Mouse (Mus musculus) leukemia stem cell, adult 10-12 weeks (primary cell): ENCODE data around the gene Fam193a. TPM values are rescaled to one million over a fixed set of nuclear protein-coding genes. Genes with fewer than 3 reads are reported as not detected.

Experiments
- polyA plus RNA-seq: library from polyadenylated mRNA; stranded (reverse); fragments of >175 nt; gene quantifications from 2 replicates; pipeline ENCODE4 v1.2.3, GENCODE M21; 2012; ENCODE audit warnings: low replicate concordance

Gene Fam193a
- polyA plus RNA-seq, result 15.1 and 17.8 TPM in 2 replicates

DNA sequence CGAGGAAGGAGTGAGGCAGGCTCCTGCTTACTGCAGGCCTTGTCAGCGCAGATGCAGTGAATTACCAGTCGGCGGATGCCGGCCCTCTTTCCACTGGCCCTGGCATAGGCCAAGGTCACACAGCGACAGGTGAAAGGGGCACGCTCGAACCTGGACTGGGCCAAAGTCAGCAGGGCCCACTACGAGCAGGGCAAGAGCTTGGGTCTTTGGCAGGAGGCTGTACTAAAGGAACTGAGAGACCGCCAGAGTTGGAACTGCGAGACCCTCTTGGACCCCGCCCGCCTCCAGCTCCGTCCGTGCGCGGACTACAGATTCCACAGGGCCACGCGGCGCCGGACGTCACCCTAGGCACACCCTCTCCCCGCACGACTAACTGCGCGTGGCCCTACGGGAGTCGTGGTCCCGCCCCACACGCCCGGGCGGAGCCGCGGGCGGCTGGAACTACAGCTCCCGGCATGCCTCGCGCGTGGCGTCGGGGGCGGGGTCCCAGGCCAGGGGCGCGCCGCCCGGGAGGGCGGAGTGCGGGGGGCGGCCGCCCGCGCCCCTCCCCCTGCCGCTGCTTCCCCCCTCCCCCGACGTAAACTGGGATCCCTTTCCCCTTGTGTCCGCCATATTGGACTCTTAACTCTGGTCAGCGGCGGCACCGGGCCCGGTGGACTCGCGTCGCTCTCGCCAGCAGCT, at the start of gene Fam193a:
Fam193a (plus strand) TSS at position 593 of the 681 bp plus-strand sequence.

DNA sequence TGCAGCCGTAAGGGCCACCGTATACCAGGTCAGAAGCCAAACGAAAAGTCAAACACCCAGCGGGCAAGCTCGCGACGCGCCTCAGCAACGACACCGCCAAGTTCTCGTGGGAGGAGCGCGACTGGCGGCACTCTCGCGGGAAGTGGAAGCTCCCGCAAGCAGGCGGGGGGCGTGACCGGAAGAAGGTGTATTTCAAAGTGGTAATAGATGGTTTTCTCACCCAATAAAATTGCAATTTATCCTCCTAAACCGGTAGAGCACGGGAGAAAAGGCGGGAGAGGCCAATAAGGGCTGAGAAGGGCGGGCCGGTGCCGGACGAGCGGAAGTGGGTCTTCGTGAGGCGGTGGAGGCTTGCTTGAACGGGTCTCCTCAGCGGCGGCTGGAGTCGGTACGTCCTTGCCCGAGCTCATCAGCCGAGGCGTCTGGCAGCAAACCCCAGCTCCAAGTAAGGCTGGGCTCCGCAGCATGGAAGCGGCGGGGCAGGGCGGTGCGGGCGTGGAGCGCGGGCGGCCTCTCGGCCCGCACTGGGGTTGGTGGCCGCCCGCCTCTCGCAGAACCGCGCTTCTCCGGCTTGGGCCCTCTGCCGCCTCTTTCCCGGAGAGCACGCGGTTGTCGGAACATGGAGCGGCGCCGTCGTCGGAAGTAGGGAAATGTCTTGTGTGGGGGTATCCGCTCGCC, 33.5 kb upstream of the Fam193a start, which contains the start of gene Rnf4:
Rnf4 (plus strand) TSS at position 193 of the 678 bp plus-strand sequence.

DNA sequence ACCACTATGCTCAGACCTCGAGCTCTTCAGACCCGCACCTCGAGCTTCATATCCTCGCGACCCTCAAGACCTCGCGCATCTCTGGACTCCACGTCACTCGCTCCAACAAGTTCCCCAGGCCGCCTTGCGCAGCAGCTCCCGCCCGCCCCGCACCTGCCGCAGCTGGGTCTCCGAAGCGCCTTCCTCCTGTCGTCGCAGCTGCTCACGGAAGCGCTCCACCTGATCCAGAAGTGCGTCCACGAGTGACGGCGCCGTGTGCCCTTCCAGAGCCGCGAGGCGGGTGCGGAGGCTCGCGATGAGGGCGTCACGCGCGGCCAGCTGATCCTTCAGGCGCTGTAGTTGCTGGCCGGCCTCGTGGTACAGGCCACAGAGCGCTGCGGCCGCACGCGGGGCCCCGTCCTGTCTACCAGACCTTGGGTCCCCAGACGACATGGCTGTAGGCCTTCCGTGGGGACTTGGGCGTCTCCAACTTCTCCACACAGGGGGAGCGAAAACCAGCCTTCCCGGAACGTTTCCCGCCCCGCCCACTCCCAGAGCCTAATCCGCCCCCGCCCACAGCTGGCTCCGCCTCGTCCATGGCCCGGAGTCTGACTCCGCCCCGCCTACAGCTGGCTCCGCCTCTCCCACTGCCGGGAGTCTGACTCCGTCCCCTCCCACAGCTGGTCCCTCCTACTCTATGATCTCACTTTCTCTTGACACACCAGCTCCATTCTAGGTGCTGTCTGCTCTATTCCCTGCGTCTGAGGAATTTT, 143.9 kb downstream of the Fam193a start, which contains the start of gene Tnip2:
Tnip2 (minus strand) TSS at position 526 of the 752 bp plus-strand sequence.

DNA sequence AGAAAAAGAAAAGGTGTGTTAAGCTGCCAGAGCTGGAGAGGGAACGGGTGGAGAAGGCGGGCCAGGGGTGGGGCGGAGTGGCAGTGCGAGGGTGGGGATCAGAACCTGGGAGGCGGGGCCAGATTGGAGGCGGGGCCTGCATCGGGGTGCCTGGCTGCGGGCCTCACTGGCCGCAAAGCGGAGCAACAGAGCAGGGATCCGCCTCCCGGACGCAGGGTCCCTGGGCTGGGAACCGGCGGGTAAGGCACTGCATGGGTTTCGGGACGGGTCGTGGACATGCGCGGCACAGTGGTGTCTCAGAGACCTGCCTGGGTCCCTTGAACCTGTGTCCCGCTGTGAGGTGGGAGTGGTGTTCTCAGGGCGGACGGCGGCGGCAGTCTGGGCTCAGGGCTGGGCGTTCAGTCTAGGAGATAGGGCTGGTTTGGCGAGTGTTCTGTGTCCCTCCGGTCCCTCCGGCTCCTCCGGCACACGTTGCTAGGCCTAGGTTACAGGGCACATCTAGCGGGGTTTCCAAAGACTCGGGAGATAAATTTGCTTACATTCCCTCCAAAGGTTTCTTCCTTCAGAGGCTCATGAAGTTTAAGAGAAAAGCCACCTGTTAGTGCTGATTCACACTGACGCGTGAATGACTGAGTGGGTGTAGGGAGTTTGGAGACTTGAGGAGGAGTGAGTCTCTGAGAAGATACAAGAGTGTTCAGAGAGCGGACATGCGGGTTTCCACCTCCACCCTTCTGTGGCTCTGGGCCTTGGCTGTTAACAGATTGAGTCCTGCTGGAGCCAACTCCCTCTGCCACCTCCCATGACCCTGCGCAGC, 156.1 kb downstream of the Fam193a start, which contains the start of gene Sh3bp2:
Sh3bp2 (plus strand) TSS at position 176 of the 814 bp plus-strand sequence.

Other genes starting within 250 kb of the Fam193a start
- 0.15 TPM in 1 of 2 replicates, not detected in the other for gene Poln, start 200.5 kb upstream of the Fam193a start, polyA plus RNA-seq
- gene Haus3, start 200.4 kb upstream of the Fam193a start, polyA plus RNA-seq, result 0.23 and 0.92 TPM in 2 replicates
- 18.2 and 32.0 TPM in 2 replicates for gene Mxd4, start 182.2 kb upstream of the Fam193a start, polyA plus RNA-seq
- 0.71 and 1.8 TPM in 2 replicates for gene Zfyve28, start 81.5 kb upstream of the Fam193a start, polyA plus RNA-seq
- gene Cfap99, start 81.3 kb upstream of the Fam193a start, polyA plus RNA-seq, result not detected in 2 replicates
- gene Rnf4, start 33.6 kb upstream of the Fam193a start, polyA plus RNA-seq, result 12.1 and 21.7 TPM in 2 replicates
- gene Tnip2, start 144.1 kb downstream of the Fam193a start, polyA plus RNA-seq, result 2.8 and 3.1 TPM in 2 replicates
- 20.9 and 24.2 TPM in 2 replicates for gene Sh3bp2, start 155.9 kb downstream of the Fam193a start, polyA plus RNA-seq
- gene Add1, start 203.7 kb downstream of the Fam193a start, polyA plus RNA-seq, result 389 and 449 TPM in 2 replicates